Mouse (Mus musculus): ENCODE measurements at regions not wholly inside any gene's neighbourhood (a gene's known extent, or its start where the extent isn't known, plus 50 kb on each side); places are given as distances from the start of the nearest gene placed in this dataset.
A peak's percentile ranks its signal among the peaks of the same experiment; 100 is the strongest.

DNA sequence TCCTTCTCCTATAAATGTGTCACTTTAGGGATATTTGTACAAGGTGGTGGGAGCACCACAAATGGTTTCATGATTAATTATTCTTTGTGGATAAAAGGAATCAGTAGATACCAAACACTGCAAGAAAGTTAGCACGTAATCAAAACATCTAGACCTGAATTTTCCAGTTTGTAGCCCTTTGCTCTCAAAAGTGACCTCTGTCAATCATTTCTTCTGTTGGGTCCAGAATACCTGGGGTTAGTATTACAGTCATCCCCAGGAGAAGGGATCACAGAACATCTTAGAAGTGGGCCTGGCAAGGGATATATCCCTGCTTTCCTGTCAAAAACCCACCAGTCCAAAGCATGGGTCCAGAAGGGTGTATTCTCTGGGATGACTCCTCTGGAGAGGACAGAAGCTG lies 122.1 kb upstream of the Zmiz1 start:
- no peak for DNase-seq (ENCODE audit: low spot score)

DNA sequence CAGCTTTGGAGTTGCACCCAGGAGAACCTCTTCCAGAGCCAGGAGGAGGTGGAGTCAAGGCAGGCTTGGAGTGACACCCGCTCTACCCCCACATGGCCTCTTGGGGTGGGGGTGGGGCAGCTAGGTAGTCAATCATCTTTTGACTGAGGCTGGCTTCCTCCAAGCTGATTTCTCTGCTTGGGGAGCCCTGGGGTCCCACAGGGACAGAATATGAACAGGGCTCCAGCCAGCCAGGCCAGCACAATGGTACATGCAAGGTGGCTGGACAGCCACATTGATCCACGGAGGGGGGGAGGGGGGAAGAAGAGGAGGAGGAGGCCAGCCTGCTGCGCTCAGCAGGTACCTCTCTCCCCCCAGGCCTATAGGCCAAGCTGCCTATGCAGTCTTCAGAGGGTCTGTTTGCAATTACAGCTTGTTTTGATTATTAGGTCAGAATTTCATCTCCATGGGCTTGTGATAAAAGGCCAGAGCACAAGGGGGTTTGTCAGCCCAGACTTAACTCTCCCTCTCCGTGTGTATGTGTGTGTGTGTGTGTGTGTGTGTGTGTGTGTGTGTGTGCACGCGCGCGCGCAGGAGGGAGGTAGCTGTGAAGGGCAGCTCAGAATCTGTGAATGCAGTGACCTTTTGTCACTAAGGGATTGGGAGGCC lies 120.5 kb upstream of the Zmiz1 start:
- DNase-seq (ENCODE audit: low spot score): peak; percentile 26

DNA sequence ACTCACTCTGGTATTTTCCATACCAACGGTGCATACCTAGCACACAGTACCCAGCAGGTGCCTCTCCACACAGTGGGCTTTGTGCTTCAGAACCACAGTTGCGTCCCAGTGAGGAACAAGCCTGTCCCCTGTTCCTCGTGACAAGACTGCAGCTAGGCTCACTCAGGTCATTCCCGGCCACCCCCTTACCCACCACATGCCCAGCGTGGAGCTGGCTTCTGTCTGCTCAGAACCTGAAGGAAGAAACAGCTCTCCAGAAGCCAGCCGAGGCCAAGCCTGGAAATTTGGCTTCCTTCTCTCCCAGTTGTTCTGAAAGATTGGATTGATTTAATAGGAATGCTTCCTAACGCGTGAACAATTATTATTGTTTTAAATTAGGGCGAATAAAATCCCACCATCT lies 118.1 kb upstream of the Zmiz1 start:
- no peak for DNase-seq (ENCODE audit: low spot score)

DNA sequence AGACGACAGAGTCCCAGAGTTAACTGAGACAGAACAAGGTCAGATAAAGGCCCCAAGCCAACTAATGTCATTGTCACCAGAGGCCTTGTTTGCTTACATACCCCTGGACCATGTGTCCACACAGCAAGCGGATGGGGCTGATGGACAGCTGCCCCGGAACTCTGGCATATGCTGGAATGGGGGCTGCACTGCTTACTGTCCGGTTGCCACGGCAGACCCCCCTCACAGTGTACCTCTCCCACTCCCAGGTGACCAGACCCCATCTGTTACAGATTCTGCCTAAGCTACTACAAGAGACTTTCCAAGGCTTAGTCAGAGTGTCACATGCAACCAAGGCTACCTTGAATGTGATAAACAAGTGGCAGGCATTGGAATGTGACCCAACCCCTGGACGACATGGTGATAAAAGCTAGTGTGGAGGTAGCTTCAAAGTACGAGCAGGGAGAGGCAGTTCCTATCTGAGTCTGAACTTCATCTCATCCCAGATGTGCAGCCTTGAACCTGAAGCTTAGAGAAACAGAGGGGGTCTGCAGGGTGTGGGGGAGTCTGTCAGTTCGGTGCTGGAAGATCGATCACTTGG lies 117.0 kb upstream of the Zmiz1 start:
- no peak for DNase-seq (ENCODE audit: low spot score)

DNA sequence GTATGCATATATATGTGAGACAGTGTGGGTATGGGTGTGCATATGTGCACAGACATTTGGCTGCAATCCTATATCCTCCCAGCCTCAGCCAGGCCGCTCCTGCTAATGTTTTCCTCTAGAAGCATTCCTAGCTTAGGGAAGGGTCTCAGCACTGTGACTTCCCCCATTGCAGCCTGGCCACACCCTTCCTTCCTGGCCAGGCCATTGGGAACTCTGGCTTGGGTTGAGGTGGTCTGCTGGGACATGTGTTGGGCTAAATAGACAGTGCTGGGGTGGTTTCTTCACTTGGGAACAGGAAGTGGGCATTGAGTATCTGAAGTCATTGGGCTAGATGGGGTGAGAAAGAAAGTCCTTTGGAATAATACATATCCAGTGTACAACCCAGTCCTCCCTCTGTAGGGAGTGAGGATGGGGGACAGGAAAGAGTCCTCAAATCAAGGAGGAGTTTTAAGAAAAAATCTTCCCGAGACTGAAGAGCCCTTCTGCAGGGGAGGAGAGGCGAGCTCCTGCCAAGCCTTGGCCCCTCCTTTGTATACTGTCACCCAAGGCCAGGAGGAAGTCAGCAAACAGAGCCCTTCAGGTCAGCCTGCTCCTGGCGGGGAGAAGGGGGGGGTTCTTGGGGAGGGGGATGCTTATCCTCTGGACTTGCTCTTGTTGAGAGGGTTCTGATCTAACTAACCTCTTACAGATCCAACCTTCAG lies 116.0 kb upstream of the Zmiz1 start:
- no peak for DNase-seq (ENCODE audit: low spot score)

DNA sequence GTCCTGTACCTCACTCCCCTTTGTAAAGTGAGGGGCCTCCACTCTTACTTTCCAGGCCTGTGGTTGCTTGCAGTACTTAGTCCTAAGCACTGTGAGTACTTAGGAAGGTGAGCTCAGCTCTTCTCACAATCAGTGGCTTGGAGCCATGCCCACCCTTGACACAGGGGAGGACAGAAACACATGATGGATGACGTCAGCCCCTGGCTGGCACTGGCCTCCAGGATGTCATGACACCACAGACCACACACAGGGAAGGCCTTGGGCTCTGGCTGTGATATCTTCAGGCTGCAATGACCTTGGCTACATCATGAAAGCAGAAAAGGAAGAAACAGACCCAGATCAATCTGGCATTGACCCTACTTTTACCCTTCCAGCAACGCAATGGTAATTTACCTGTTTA lies 113.0 kb upstream of the Zmiz1 start:
- no peak for DNase-seq (ENCODE audit: low spot score)

DNA sequence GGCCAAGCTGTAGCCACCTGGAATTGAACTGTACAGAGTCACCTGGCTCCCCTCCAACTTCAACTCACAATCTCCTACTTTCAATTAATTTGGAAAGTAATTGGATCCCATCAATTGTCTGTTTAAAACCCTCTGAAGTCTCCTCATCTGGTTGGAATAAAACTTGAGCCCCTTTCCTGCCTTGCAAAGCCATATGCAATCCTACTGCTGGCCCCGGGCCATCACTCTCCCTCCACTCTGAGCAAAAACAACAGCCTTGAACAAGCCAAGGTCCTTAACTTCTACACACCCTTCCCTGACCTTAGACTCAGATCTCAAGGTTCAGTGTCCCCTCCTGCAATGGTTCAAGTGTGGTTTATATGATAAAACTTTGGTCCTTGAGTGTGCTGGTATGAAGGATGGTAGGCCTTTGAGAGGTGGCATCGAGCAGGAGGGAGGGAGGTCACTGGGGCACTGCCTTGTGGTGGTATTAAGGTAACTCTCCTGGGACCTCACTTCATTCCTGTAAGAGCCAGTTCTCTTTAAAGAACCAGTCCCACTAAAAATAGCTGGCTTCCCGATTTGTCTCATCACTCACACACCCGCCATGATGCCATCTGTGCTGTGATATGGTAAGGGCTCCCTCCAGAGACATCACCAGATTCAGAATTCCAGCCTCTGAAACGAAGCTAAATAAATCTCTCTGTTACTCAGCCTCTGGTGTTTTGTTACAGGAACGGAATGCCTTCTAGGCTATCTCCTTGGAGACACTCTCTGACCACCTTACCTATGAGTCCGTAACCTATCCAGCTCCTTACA lies 112.0 kb upstream of the Zmiz1 start:
- DNase-seq (ENCODE audit: low spot score): no peak

DNA sequence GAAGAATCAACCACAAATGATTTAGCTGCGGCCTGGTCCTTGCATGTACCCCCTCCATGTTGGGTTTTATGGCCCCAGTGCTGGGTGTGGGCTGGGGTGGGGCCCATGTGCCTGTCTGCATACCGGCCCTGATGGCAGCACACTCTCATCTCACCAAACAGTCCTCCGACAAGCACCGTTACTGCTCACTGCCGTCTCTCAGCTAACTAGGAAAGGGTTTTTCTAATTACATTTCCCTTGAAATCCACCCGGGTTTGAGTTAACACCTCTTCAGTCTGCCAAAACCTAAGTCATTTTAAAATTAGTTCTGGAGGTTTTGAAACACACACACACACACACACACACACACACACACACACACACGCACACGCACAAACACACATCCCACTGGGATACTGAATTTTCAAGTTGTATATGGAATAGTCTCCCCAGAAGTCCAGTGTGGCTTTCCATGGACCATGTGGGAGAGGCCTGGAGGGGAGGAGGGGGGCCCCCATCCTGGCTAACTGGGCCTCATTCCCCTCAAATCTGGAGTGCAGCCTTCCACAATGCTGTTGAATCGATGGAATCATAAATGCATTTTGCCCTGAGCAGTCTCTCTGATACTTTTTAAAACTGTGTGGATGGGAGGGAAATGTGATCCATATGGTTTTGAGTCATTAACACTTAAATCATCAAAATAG lies 108.6 kb upstream of the Zmiz1 start:
- no peak for DNase-seq (ENCODE audit: low spot score)

DNA sequence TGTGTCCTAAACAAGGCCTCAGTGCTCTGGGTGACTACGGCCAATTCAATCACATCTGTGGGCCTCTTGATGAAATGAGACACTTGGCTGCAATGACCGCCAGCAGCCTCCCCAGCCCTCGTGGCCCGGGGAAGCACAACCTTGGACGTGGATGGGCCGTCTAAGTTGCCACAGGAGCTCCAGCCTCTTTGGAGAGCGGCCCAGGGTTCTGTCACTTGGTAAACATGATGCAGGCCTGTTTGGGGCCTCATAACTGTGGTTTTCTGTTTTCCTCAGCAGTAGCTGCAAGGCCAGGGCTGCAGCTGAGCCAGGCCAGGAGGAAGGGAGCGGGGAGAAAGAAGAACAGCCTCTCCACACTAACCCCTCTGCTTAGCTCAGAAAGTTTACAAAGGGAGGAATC lies 105.2 kb upstream of the Zmiz1 start:
- no peak for DNase-seq (ENCODE audit: low spot score)

DNA sequence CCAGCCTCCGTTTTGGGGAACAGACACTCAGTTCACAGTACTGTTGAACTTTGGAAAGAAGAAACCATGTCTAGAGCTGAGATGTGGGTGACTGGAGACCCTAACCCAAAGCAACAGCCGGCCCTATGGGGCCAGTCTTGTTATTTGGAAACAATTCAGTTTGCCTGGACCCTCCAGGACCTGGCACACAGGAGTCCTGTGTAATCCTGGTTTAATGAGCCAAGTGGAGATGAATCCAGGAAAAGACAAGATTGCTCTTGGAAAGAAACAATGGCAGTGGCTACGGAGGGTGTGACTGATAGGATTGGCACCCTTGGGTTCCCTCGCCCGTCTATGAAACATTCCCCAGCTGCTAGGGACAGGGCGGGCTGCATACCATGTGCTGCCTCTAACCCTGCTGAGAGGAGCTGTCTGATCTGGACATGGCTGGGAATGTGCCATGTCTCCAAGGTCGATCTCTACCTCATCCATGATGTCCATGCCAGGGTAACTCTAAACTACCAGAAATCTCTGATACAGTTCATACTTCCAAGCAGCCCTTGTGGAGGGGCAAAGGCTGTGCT lies 104.6 kb upstream of the Zmiz1 start:
- DNase-seq (ENCODE audit: low spot score): no peak

DNA sequence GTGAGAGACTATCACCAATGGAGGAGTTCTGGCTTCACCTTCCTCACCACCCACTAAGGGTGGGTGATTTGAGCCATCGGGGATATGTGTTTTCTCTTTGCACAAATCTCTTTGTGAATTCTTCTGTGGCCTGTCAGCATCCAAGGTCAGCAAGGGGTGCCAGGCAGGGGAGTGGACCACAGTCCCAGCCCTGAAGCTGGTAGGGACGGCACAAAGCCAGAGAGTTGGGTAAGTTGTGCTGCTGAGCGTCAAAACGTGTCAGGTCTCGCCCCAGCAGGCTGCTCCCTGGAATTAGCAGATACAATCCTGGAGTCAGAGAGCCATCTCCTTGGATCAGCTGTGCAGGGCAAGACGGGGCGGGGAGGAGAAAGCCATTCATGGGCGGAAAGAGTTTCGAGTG lies 101.2 kb upstream of the Zmiz1 start:
- DNase-seq (ENCODE audit: low spot score): no peak

DNA sequence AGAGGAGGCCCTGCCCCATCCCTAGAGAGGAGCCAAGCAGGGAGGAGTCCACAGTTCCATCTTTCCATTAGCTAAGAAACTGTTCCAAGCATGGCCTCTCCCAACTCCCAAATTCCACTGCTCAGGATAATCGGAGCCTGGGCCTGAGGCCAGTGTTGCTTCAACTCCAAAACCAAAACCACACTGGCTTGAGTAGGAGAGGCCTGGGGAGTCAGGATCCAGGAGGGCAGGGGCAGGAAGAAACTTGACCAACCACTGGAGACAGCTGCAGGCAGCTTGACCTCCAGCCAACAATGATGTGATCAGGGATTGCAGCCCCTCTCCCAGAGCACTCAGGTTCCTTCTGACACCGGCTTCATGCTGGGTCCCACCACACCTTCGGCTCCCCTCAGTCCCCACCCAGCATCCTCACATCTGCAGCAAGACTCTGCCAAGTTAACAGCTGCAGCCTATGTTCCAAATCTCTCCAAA lies 99.1 kb upstream of the Zmiz1 start:
- DNase-seq (ENCODE audit: low spot score): no peak

DNA sequence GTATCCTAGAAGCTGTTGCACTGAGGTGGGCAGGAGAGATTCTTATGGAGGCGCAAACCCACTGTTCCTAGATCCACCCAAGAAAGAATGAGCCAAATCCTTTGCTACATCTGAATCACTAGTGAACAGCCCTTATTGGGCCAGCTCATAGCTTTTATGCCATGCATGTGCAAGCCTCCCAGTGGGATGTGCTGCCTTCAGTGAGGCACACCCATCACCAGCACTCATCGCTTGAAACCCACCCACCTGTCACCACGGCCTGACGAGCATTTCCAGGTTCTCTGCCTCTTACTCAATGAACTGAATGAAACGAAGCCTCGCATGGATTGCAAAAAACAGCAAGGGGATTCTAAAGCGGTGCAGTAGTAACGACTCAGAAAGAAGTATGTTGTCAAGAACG lies 98.3 kb upstream of the Zmiz1 start:
- DNase-seq (ENCODE audit: low spot score): no peak

DNA sequence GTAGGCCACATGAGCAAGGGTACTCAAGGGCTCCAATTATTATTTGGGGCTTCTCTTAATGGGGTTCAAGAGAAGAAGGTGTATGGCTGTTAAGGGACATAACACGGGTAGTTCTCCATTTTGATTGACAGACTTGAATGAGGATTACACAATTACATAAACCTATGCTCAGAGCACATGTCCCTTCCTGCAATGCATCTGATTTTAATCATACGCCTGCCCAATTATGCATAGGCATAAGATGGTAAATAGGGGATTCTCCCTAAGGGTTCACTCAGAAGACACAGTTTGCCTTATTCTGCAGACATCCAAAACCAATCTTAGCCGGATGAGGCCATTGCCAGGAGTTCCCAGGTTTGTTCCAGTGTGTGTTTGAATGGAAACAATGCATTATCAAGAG lies 97.9 kb upstream of the Zmiz1 start:
- DNase-seq (ENCODE audit: low spot score): no peak

DNA sequence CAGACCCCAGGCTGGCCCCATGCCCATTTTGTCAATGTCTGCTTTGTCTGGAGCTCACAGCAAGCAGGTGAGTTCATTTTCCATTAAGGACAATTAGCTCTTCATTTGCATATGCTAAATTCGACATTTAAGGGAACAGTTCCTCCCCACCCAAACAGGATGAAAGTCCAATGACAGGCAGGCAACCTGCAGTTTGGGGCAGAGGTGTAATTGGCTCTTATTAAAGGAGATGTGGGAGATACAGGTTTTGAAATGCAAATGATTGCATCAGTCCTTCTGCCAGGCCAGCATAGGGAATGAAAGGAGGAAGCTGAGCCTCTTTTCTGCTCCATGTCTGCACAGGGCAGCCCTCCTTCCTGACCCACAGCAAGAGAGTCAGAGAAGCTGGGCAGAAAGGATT lies 96.2 kb upstream of the Zmiz1 start:
- DNase-seq (ENCODE audit: low spot score): no peak

DNA sequence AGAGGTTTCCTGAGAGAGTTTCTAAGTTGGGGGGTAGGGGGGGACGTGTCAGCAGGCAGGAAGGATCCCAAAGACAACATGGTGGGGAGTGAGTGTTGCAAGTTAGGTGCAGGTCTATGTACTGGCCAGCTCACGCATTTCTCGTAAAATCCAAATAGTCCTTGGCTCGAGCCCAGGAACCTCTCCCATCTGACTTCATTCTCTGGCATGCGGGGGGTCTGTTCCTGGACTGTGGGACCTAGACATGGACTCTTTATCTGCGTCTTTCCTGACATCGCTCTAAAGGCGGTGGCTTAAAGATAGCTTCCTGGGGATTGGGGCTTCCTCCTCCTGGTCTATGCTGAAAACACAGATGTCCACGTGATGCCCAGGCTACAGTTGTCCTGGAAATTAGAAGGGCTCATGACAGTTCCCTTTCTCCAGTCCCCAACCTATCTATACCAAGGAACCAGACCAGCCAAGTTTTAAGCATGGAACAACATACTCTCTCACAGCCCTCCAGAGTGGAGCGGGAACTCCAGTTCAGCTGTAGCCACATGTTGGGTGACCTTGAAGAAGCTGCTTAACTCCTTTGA lies 93.7 kb upstream of the Zmiz1 start:
- DNase-seq (ENCODE audit: low spot score): no peak

DNA sequence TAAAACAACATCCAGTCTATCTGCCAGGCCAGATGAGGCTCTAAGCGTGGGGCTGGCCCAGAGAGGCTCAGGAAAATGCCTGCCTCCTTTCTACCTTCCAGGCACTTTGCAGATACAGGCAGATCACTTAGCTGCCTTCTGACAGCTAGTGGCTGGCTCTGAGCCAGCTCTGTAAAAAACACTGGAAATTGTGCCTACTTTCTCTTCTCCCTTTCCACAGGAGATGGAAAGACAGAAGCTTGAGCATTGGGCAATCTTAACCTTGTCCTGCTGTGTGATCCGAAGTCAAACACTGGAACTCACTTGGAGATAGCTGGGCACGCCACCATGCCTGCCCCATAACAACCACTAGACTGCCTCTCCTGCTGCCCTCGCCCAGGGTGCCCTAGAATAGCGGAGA lies 93.0 kb upstream of the Zmiz1 start:
- no peak for DNase-seq (ENCODE audit: low spot score)

DNA sequence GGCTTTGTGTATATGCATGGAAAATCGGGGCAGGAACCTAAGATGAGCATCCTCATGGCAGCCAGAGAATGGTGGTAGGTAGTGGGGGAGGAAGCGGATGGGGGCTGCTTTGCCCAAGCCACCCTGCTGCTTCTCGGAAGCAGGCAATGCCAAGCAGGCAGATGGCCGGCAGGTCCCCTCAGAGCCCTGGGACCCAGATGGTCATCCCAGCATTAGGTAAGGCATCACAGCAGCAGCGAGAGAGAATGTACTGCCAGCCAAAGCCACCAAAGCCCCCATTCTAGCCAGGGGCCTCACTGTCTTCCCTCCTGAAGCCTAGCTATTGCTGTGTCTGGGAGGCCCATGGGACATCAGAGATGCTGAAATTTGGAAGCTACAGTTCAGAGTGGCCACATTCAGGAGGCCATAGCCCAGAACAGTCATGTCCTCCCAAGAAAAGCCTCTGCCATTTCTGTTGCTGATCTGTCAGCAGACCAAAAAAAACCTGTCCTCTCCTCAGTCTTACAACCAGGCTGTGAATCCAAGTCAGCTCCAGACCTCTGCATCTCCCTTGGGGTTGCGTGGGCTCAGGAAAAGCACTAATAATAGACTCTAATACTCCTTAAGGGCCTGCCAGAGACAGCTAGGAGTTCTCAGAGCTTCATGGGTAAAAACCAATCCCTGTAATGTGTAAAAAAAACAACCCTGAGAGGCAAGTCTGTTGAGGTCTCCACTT lies 88.5 kb upstream of the Zmiz1 start:
- DNase-seq (ENCODE audit: low spot score): no peak

DNA sequence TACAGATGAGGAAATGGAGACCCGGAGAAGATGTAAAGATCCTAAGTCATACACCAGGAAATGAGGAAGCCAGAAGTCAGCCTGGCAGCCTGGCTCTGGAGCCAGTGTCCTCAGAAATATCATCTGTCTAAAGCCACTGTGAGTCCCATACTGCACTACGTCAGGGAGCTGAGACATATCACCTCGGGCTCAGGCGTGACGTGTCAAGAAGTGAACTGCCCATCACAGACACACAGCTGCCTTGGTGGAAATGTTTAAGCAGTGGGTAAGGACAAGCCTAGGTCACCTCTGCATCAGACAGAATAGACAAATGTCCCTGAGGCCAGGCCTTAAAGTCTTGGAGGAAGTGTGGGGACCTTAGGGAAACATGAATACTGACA lies 88.0 kb upstream of the Zmiz1 start:
- no peak for DNase-seq (ENCODE audit: low spot score)

DNA sequence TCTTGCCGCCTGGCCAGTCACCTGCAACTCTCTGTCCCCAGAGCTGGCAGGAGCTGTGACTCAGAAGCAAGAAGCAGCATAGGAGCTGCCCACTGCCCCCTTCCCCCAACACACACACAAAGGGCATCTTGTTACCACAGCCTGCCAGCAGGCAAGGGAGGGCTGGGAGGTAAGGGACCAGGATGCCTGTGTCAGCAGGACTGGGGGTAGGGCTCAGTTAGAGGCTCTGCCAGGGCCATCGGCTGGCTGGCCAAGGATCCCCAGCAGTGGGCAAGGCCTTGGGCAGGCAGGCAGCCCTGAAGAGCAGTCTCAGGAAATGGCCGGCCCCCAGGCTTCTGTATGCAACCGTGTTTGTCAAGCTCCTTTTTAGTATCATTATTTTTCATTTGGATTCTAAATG lies 87.3 kb upstream of the Zmiz1 start:
- peak; percentile 42 for DNase-seq (ENCODE audit: low spot score)

DNA sequence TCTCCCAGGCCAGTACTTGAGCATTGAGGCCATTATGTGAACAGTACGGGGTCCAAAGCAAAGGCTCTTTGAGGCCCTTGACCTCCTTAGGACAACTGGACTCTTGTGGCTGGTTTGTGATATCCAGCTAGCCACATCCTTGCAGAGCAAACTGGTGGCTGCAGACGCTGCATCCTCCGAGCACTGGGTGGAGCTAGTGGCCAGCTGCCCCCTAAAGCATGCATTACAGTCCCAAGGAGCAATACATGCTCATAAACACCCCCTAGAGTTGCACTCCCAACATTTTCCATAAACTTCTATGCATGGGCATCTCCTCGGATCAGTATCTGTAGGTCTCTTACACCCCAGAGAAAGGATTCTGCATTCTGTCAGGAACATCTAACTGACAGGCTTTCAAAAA lies 86.4 kb upstream of the Zmiz1 start:
- DNase-seq (ENCODE audit: low spot score): peak; percentile 28
